Comparison of ENCODE assay signal across 8 mouse cellular contexts in the genomic region with DNA sequence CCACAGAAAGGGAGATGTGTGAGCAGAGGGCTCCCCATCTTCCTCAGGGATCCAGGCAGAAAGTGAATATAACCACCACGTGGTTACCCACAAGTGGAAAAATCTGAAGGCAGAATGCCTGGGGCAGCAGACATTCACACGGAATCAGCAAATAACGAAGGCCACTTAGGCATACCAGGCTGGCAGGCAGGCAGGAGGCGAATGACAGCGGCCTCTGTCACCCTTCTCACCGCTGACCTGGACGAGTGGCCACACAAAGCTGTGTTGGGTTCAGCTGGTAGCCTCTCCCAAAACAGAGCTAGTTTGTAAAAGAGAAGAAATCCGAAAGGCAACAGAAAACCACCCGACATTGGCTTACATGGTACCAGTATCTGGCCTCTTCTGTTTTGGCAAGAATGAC. TPM values are rescaled to one million over a fixed set of nuclear protein-coding genes. Genes with fewer than 3 reads are reported as not detected.
A peak's percentile ranks its signal among the peaks of the same experiment; 100 is the strongest.
DNase-seq lines count a peak whose midpoint lies in the region; ATAC-seq and TF ChIP-seq lines count a peak whose summit lies in the region.

No protein-coding gene starts in this region.

- H3K4me3 ChIP-seq in erythroblast, embryonic 14.5 days (replicated peaks), result peak overlapping the region; percentile 94
- H3K4me3 ChIP-seq in bone marrow, adult 2 months (replicated peaks; ENCODE audit: control insufficient read depth, low read depth, low read length), result peak overlapping the region; percentile 94
- peak overlapping the region; percentile 74 for H3K4me3 ChIP-seq in hindbrain, embryonic 13.5 days

- H3K27me3 ChIP-seq in erythroblast, embryonic 14.5 days (ENCODE audit: control insufficient read depth), result peaks cover 7% of the 10 kb centered on the region; the same call in 1 of the 2 replicates
- no peaks in the 10 kb centered on the region for H3K27me3 ChIP-seq in hindbrain, embryonic 13.5 days

- no peak for TF ChIP-seq CTCF in bone marrow, adult 2 months (IDR thresholded peaks at IDR 0.05; ENCODE audit: control insufficient read depth, insufficient read depth, low read length)

- H3K4me1 ChIP-seq in erythroblast, embryonic 14.5 days (ENCODE audit: control insufficient read depth), result peaks cover 43% of the 10 kb centered on the region
- peaks cover 4% of the 10 kb centered on the region; the same call in 1 of the 2 replicates for H3K4me1 ChIP-seq in bone marrow, adult 2 months (ENCODE audit: control insufficient read depth, insufficient read depth, low read length)
- peaks cover 31% of the 10 kb centered on the region for H3K4me1 ChIP-seq in hindbrain, embryonic 13.5 days (replicated peaks)

- no peaks in the 10 kb centered on the region for H3K9me3 ChIP-seq in erythroblast, embryonic 14.5 days (ENCODE audit: control insufficient read depth, low read length)
- no peaks in the 10 kb centered on the region for H3K9me3 ChIP-seq in hindbrain, embryonic 13.5 days

- WGBS in bone marrow, adult 2 months, result 11% methylated on average over 9 of the region's 9 CpGs
- 20% methylated on average over 9 of the region's 9 CpGs for WGBS in hindbrain, embryonic 13.5 days

- ATAC-seq in erythroblast, adult 5-6 weeks (replicated peaks; ENCODE audit: low FRiP score, poor library complexity, severe bottlenecking), result no peak
- no peak for ATAC-seq in hindbrain, embryonic 13.5 days (ENCODE audit: low FRiP score)
- ATAC-seq in megakaryocyte, adult 5-6 weeks (ENCODE audit: poor library complexity, severe bottlenecking), result 0 out of 2 replicates have a peak, but pooled peaks have one; percentile 0

- H3K36me3 ChIP-seq in erythroblast, embryonic 14.5 days (ENCODE audit: control insufficient read depth), result peaks cover 8% of the 10 kb centered on the region
- no peaks in the 10 kb centered on the region for H3K36me3 ChIP-seq in hindbrain, embryonic 13.5 days

- TF ChIP-seq POLR2A in bone marrow, adult 2 months (IDR thresholded peaks at IDR 0.05; ENCODE audit: borderline replicate concordance, control insufficient read depth, low read depth, low read length), result no peak

- peak overlapping the region; percentile 87 for H3K9ac ChIP-seq in hindbrain, embryonic 13.5 days

- no peak for DNase-seq in frontal cortex, postnatal 14 days (ENCODE audit: low spot score in 2 of 2)
- DNase-seq in cerebellum, adult 11 months, result no peak
- no peak for DNase-seq in urinary bladder, postnatal 10 days (ENCODE audit: low spot score)

- H3K27ac ChIP-seq in bone marrow, adult 2 months (ENCODE audit: control insufficient read depth, insufficient read depth, low read depth, low read length, poor library complexity), result peak overlapping the region; percentile 98
- no peak overlapping the region for H3K27ac ChIP-seq in hindbrain, embryonic 13.5 days

- peak overlapping the region; percentile 89 for H3K4me2 ChIP-seq in hindbrain, embryonic 13.5 days

RNA-seq across cellular contexts. Expression of gene Cfap43, which starts 1.1 kb away (rescaled TPM):
- polyA plus RNA-seq in erythroblast, embryonic 14.5 days (2012), result not detected in 2 replicates
- not detected in 2 replicates for total RNA-seq in erythroblast, adult 5-6 weeks (2015; ENCODE audit: low replicate concordance)
- not detected in 2 replicates for total RNA-seq in erythroblast, adult 5-6 weeks (2017; ENCODE audit: low replicate concordance)
- not detected in 2 replicates for polyA plus RNA-seq in bone marrow, adult 2 months (2011; ENCODE audit: insufficient read depth, insufficient read length, low replicate concordance, missing spikeins)
- 1.6 and 2.2 TPM in 2 replicates for polyA plus RNA-seq in hindbrain, embryonic 13.5 days (2015; fragmentation: Nextera tagmentation; extraction: Ambion mirVana)
- 0.18 and 0.32 TPM in 2 replicates for total RNA-seq in megakaryocyte, adult 5-6 weeks (2015)
- total RNA-seq in megakaryocyte, adult 5-6 weeks (2017), result not detected in 2 replicates

RNA-seq across cellular contexts. Expression of gene Itprip, which starts 1.1 kb away (rescaled TPM):
- 0.18 and 0.23 TPM in 2 replicates for polyA plus RNA-seq in erythroblast, embryonic 14.5 days (2012)
- total RNA-seq in erythroblast, adult 5-6 weeks (2015; ENCODE audit: low replicate concordance), result 4.6 and 19.0 TPM in 2 replicates
- total RNA-seq in erythroblast, adult 5-6 weeks (2017; ENCODE audit: low replicate concordance), result 3.1 and 7.2 TPM in 2 replicates
- polyA plus RNA-seq in bone marrow, adult 2 months (2011; ENCODE audit: insufficient read depth, insufficient read length, low replicate concordance, missing spikeins), result 8.8 and 14.9 TPM in 2 replicates
- 6.9 and 7.8 TPM in 2 replicates for polyA plus RNA-seq in hindbrain, embryonic 13.5 days (2015; fragmentation: Nextera tagmentation; extraction: Ambion mirVana)
- 14.8 and 18.9 TPM in 2 replicates for total RNA-seq in megakaryocyte, adult 5-6 weeks (2015)
- total RNA-seq in megakaryocyte, adult 5-6 weeks (2017), result 28.4 and 28.9 TPM in 2 replicates

RNA-seq across cellular contexts. Expression of gene Cfap58, which starts 19.5 kb away (rescaled TPM):
- not detected in 2 replicates for polyA plus RNA-seq in erythroblast, embryonic 14.5 days (2012)
- total RNA-seq in erythroblast, adult 5-6 weeks (2015; ENCODE audit: low replicate concordance), result not detected in 2 replicates
- total RNA-seq in erythroblast, adult 5-6 weeks (2017; ENCODE audit: low replicate concordance), result not detected in 2 replicates
- not detected in 2 replicates for polyA plus RNA-seq in bone marrow, adult 2 months (2011; ENCODE audit: insufficient read depth, insufficient read length, low replicate concordance, missing spikeins)
- 0.78 and 1.3 TPM in 2 replicates for polyA plus RNA-seq in hindbrain, embryonic 13.5 days (2015; fragmentation: Nextera tagmentation; extraction: Ambion mirVana)
- total RNA-seq in megakaryocyte, adult 5-6 weeks (2015), result not detected in 2 replicates
- not detected in 2 replicates for total RNA-seq in megakaryocyte, adult 5-6 weeks (2017)

RNA-seq across cellular contexts. Expression of gene Gsto2, which starts 52.7 kb away (rescaled TPM):
- polyA plus RNA-seq in erythroblast, embryonic 14.5 days (2012), result not detected in 2 replicates
- not detected in 2 replicates for total RNA-seq in erythroblast, adult 5-6 weeks (2015; ENCODE audit: low replicate concordance)
- total RNA-seq in erythroblast, adult 5-6 weeks (2017; ENCODE audit: low replicate concordance), result not detected in 2 replicates
- 2.0 TPM in 1 of 2 replicates, not detected in the other for polyA plus RNA-seq in bone marrow, adult 2 months (2011; ENCODE audit: insufficient read depth, insufficient read length, low replicate concordance, missing spikeins)
- 1.1 and 1.8 TPM in 2 replicates for polyA plus RNA-seq in hindbrain, embryonic 13.5 days (2015; fragmentation: Nextera tagmentation; extraction: Ambion mirVana)
- not detected in 2 replicates for total RNA-seq in megakaryocyte, adult 5-6 weeks (2015)
- not detected in 2 replicates for total RNA-seq in megakaryocyte, adult 5-6 weeks (2017)
